Mouse (Mus musculus) ES-Bruce4 (cell line): ENCODE results near the gene Polr3b. TPM values are rescaled to one million over a fixed set of nuclear protein-coding genes. Genes with fewer than 3 reads are reported as not detected.

ENCODE experiments used
- H3K27ac ChIP-seq: 2 replicates; pipeline ENCODE4 v1.5.1; 2012; ENCODE audit warnings: low read length, inconsistent platforms; ENCODE audit not compliant: insufficient read depth
- H3K27me3 ChIP-seq: 2 replicates; pipeline ENCODE4 v1.6.1; 2012; ENCODE audit warnings: mild to moderate bottlenecking, low read length, inconsistent platforms; ENCODE audit not compliant: control insufficient read depth, poor library complexity, insufficient read depth, severe bottlenecking
- H3K36me3 ChIP-seq: 2 replicates; pipeline ENCODE4 v1.6.1; 2012; ENCODE audit warnings: inconsistent platforms, mild to moderate bottlenecking, low read length, moderate library complexity; ENCODE audit not compliant: control insufficient read depth, poor library complexity, insufficient read depth, severe bottlenecking
- H3K4me1 ChIP-seq: one replicate; pipeline ENCODE4 v1.8.1; 2011; ENCODE audit warnings: low read length; ENCODE audit not compliant: control insufficient read depth, insufficient read depth
- H3K4me3 ChIP-seq: 2 replicates; pipeline ENCODE4 v1.5.1; 2011; ENCODE audit warnings: low read depth, mild to moderate bottlenecking, low read length
- H3K9ac ChIP-seq: 2 replicates; pipeline ENCODE4 v1.6.1; 2012; ENCODE audit warnings: low read depth, mild to moderate bottlenecking, inconsistent platforms; ENCODE audit not compliant: poor library complexity, severe bottlenecking
- H3K9me3 ChIP-seq: replicated peaks from 2 replicates; pipeline ENCODE4 v1.6.1; 2012; ENCODE audit warnings: mild to moderate bottlenecking, low read length, inconsistent platforms; ENCODE audit not compliant: control insufficient read depth, poor library complexity, insufficient read depth, severe bottlenecking
- CTCF ChIP-seq: IDR thresholded peaks from one replicate; pipeline ENCODE4 v1.8.1; 2011; ENCODE audit warnings: low read depth, low read length
- EP300 ChIP-seq: IDR thresholded peaks from 2 replicates; pipeline ENCODE4 v1.6.1; 2011; ENCODE audit warnings: low read depth, low read length; ENCODE audit not compliant: insufficient read depth
- POLR2A ChIP-seq: IDR thresholded peaks from one replicate; pipeline ENCODE4 v1.8.1; 2011; ENCODE audit warnings: low read length; ENCODE audit not compliant: insufficient read depth
- polyA plus RNA-seq: library from polyadenylated mRNA; stranded (reverse); fragments of >200 nt; gene quantifications from 2 replicates; pipeline ENCODE4 v1.2.4, GENCODE M21; 2011; ENCODE audit warnings: low read depth; ENCODE audit not compliant: missing spikeins, insufficient read depth, insufficient read length

Polr3b gene
- polyA plus RNA-seq, 1 experiment, result 45.8 TPM

DNA sequence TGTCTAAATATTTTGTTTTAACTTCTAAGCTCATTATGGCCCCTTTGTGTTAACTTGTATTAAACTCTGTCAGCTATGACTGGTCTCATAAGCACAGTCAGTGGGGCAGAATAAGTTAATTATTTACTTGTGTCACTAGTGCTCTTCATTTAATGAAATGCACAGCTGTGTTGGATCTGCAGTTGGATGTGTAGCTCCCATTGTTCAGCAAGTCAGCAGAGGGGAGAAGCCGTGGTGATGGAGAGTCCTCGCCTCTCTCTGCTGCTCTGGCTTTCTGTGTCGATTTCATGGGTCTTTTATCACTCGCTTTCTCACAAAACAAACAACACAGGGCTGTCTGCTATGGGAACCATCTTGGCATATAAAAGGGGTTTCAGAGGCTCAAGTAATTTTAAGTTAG lies 88.7 kb downstream of the Polr3b start:
- no peak overlapping the region for H3K9ac ChIP-seq
- no peaks in the 10 kb centered on the region for H3K27me3 ChIP-seq
- no peak overlapping the region for H3K4me3 ChIP-seq
- H3K36me3 ChIP-seq, result 0 out of 2 replicates have a peak, but pooled peaks cover 3% of the 10 kb centered on the region
- no peaks in the 10 kb centered on the region for H3K9me3 ChIP-seq
- H3K4me1 ChIP-seq, result no peaks in the 10 kb centered on the region
- TF ChIP-seq POLR2A (no peak), CTCF (no peak), EP300 (no peak)
- no peak overlapping the region for H3K27ac ChIP-seq

- Histone ChIP-seq H3K36me3 (0 out of 2 replicates have a peak, but pooled peaks cover 3% of the 10 kb centered on the region), H3K9ac (no peak overlapping the region), H3K27me3 (no peaks in the 10 kb centered on the region), H3K4me3 (no peak overlapping the region), H3K9me3 (no peaks in the 10 kb centered on the region), H3K4me1 (no peaks in the 10 kb centered on the region), H3K27ac (no peak overlapping the region)
- no peak for TF ChIP-seq CTCF
- no peak for TF ChIP-seq POLR2A
- no peak for TF ChIP-seq EP300
Observed at GRCm38 (mm10) chr10:84711479-84711878, 89.4 kb downstream of the Polr3b start.

DNA sequence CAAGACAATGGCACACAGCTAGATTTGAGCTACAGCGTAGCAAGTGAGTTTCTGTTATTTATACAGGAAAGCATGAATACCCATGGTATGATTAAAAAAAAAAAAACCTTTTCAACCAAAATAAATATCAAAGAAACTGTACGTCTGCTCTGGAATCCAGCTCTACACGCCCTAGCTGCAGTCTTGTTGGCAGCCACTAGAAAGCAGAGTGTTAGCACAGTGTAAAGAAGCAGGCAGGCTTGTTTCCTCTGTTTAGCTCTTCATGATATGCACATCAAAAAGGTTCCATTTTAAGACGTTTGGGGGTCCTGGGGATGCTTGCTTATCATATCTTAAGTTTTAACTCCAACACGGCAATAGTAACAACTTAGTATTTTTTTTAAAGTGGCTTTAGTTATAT lies 89.8 kb downstream of the Polr3b start:
- TF ChIP-seq POLR2A, result no peak
- no peak for TF ChIP-seq EP300
- TF ChIP-seq CTCF, result no peak
- H3K36me3 ChIP-seq, result 0 out of 2 replicates have a peak, but pooled peaks cover 3% of the 10 kb centered on the region
- no peaks in the 10 kb centered on the region for H3K27me3 ChIP-seq
- no peaks in the 10 kb centered on the region for H3K9me3 ChIP-seq
- no peaks in the 10 kb centered on the region for H3K4me1 ChIP-seq
- H3K27ac ChIP-seq, result no peak overlapping the region
- H3K4me3 ChIP-seq, result no peak overlapping the region
- H3K9ac ChIP-seq, result no peak overlapping the region

DNA sequence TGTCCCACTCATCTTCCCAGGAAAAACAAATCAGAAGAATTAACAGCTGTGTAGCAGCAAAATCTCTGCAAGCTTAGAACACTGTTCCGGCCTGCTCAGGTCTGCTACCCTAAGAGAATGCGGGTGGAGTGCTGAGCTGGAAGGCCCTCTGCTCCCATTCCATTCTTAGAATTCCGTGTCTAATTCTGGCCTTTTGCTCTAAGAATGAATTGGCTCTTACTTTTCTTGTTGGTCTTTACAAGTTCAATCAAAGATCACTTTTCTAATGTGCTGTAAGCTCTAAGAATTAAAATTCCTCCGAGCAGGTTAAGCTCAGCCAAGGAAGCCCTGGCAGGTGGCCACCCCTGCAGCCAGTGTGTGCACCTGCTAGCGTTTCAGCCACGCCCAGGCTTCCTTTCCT lies 90.4 kb downstream of the Polr3b start:
- H3K27me3 ChIP-seq, result no peaks in the 10 kb centered on the region
- no peak for TF ChIP-seq EP300
- TF ChIP-seq CTCF, result no peak
- TF ChIP-seq POLR2A, result no peak
- 0 out of 2 replicates have a peak, but pooled peaks cover 3% of the 10 kb centered on the region for H3K36me3 ChIP-seq
- H3K4me3 ChIP-seq, result no peak overlapping the region
- no peaks in the 10 kb centered on the region for H3K4me1 ChIP-seq
- H3K27ac ChIP-seq, result no peak overlapping the region
- no peak overlapping the region for H3K9ac ChIP-seq
- no peaks in the 10 kb centered on the region for H3K9me3 ChIP-seq

DNA sequence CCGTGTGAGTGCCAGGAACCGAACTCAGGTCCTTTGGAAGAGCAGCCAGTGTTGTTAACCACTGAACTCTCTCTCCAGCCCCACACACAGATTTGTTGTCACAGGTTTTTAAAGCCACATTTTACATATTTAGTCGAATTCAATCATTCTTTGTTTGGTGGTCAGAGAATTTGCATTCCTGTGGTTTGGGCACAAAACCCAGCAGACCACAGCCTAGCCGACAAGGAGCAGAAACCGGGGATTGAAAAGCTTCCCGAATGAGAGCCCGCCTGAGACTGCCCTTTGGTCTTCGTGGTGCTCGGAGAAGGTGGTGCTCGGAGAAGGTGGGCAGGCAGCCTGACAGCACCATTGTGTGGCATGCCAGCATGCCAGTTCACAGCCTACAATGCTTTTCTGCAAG lies 91.0 kb downstream of the Polr3b start:
- H3K4me1 ChIP-seq, result no peaks in the 10 kb centered on the region
- 0 out of 2 replicates have a peak, but pooled peaks cover 3% of the 10 kb centered on the region for H3K36me3 ChIP-seq

GRCm38 (mm10) chr10:84715639-84716038 lies 93.5 kb downstream of the Polr3b start:
- no peak overlapping the region for H3K4me3 ChIP-seq
- H3K9ac ChIP-seq, result no peak overlapping the region
- H3K27me3 ChIP-seq, result no peaks in the 10 kb centered on the region
- TF ChIP-seq EP300 (no peak), POLR2A (no peak), CTCF (no peak)
- no peaks in the 10 kb centered on the region for H3K9me3 ChIP-seq
- no peak overlapping the region for H3K27ac ChIP-seq
- no peaks in the 10 kb centered on the region for H3K4me1 ChIP-seq
- no peaks in the 10 kb centered on the region for H3K36me3 ChIP-seq

More for the DNA sequence above, 91.0 kb downstream of the Polr3b start:
- Histone ChIP-seq H3K4me3 (no peak overlapping the region), H3K27ac (no peak overlapping the region), H3K9me3 (no peaks in the 10 kb centered on the region), H3K9ac (no peak overlapping the region), H3K27me3 (no peaks in the 10 kb centered on the region)
- TF ChIP-seq EP300 (no peak), POLR2A (no peak), CTCF (no peak)
